Mouse (Mus musculus) intestine, embryonic 14.5 days (tissue): ENCODE data around the gene Ucn. TPM values are rescaled to one million over a fixed set of nuclear protein-coding genes. Genes with fewer than 3 reads are reported as not detected.
A peak's percentile ranks its signal among the peaks of the same experiment; 100 is the strongest.

Source experiments
- ATAC-seq: fragments of 200-750 bp; cut with Nextera tagmentation; replicated peaks from 2 replicates; pipeline ENCODE4 v1.8.0; 2017; ENCODE audit warnings: low read depth, moderate number of reproducible peaks, moderate TSS enrichment, moderate library complexity; ENCODE audit not compliant: low FRiP score, low TSS enrichment
- DNase-seq: peaks from one replicate; pipeline ENCODE4 v3.0.0-alpha.2; 2018; ENCODE audit warnings: low spot score
- H3K27ac ChIP-seq: fragments of 300-500 bp; sonication (generic); 2 replicates; pipeline ENCODE4 v1.5.1; 2014; ENCODE audit warnings: low read depth, mild to moderate bottlenecking, control low read depth
- H3K27me3 ChIP-seq: fragments of 300-500 bp; sonication (generic); replicated peaks from 2 replicates; pipeline ENCODE4 v1.6.1; 2014; ENCODE audit warnings: low read length, control low read depth; ENCODE audit not compliant: control insufficient read depth, insufficient read depth
- H3K36me3 ChIP-seq: fragments of 300-500 bp; sonication (generic); 2 replicates; pipeline ENCODE4 v1.6.1; 2014; ENCODE audit warnings: low read length, control low read depth; ENCODE audit not compliant: control insufficient read depth, insufficient read depth
- H3K4me1 ChIP-seq: fragments of 300-500 bp; sonication (generic); replicated peaks from 2 replicates; pipeline ENCODE4 v1.6.1; 2014; ENCODE audit warnings: low read length, control low read depth, mixed read lengths; ENCODE audit not compliant: control insufficient read depth, insufficient read depth
- H3K4me2 ChIP-seq: fragments of 300-500 bp; sonication (generic); 2 replicates; pipeline ENCODE4 v1.6.1; 2014; ENCODE audit warnings: low read length
- H3K4me3 ChIP-seq: fragments of 300-500 bp; sonication (generic); 2 replicates; pipeline ENCODE4 v1.5.1; 2014; ENCODE audit warnings: low read depth, low read length, control low read depth, mixed read lengths
- H3K9ac ChIP-seq: fragments of 300-500 bp; sonication (generic); 2 replicates; pipeline ENCODE4 v1.6.1; 2014; ENCODE audit warnings: mild to moderate bottlenecking, low read length
- H3K9me3 ChIP-seq: fragments of 300-500 bp; sonication (generic); 2 replicates; pipeline ENCODE4 v1.6.1; 2016; ENCODE audit warnings: low read length, control low read depth; ENCODE audit not compliant: control insufficient read depth
- WGBS: fragments of 180-500 bp; shearing (Covaris S2); extraction: QIAGEN DNeasy Blood & Tissue Kit; methylation state at CpG from one replicate; pipeline ENCODE4 v1.1.7; 2014; 5-methylcytosine and 5-hydroxymethylcytosine counted together
- polyA plus RNA-seq: library from polyadenylated mRNA; unstranded; fragments of >200 nt; fragmentation: Nextera tagmentation; extraction: Ambion mirVana; gene quantifications from 2 replicates; pipeline ENCODE4 v1.2.1, GENCODE M21; 2014

The Ucn gene
- polyA plus RNA-seq, 1 experiment from 2014 or later = not detected

GRCm38 (mm10) chr5:31123481-31123880, 15.1 kb downstream of the Ucn start:
- H3K27me3 ChIP-seq = no peaks in the 10 kb centered on the region
- no peak overlapping the region for H3K27ac ChIP-seq
- H3K4me3 ChIP-seq = no peak overlapping the region
- H3K36me3 ChIP-seq = no peaks in the 10 kb centered on the region
- ATAC-seq = no peak
- H3K9me3 ChIP-seq = no peaks in the 10 kb centered on the region
- H3K4me2 ChIP-seq = no peak overlapping the region
- 40% methylated on average over 2 of the region's 2 CpGs for WGBS
- no peak overlapping the region for H3K9ac ChIP-seq
- no peaks in the 10 kb centered on the region for H3K4me1 ChIP-seq
- DNase-seq = no peak

GRCm38 (mm10) chr5:31121111-31121510, 17.5 kb downstream of the Ucn start:
- 86% methylated on average over 8 of the region's 8 CpGs for WGBS

GRCm38 (mm10) chr5:31116912-31117311, 21.7 kb downstream of the Ucn start:
- H3K4me2 ChIP-seq = no peak overlapping the region
- no peaks in the 10 kb centered on the region for H3K9me3 ChIP-seq
- no peak overlapping the region for H3K9ac ChIP-seq
- no peak overlapping the region for H3K4me3 ChIP-seq
- H3K27me3 ChIP-seq = 0 out of 2 replicates have a peak, but pooled peaks cover 9% of the 10 kb centered on the region
- H3K27ac ChIP-seq = no peak overlapping the region
- 21% methylated on average over 10 of the region's 10 CpGs for WGBS
- no peaks in the 10 kb centered on the region for H3K36me3 ChIP-seq
- no peak for DNase-seq
- no peaks in the 10 kb centered on the region for H3K4me1 ChIP-seq
- ATAC-seq = no peak

More at GRCm38 (mm10) chr5:31121111-31121510, 17.5 kb downstream of the Ucn start:
- H3K9ac ChIP-seq = no peak overlapping the region
- no peaks in the 10 kb centered on the region for H3K9me3 ChIP-seq
- H3K4me2 ChIP-seq = no peak overlapping the region
- H3K4me1 ChIP-seq = no peaks in the 10 kb centered on the region
- H3K27me3 ChIP-seq = 0 out of 2 replicates have a peak, but pooled peaks cover 9% of the 10 kb centered on the region
- H3K27ac ChIP-seq = no peak overlapping the region
- no peaks in the 10 kb centered on the region for H3K36me3 ChIP-seq
- DNase-seq (no peak), ATAC-seq (no peak)
- H3K4me3 ChIP-seq = no peak overlapping the region

GRCm38 (mm10) chr5:31116354-31116753, 22.3 kb downstream of the Ucn start, which contains the start of gene Trim54:
Gene Trim54 (plus strand): TSS chr5:31116712.
- WGBS = 32% methylated on average over 3 of the region's 3 CpGs
- no peak within 1 kb of the TSS for H3K4me2 ChIP-seq
- H3K36me3 ChIP-seq = no peaks in the 10 kb centered on the region
- H3K9me3 ChIP-seq = no peaks in the 10 kb centered on the region
- no peak within 1 kb of the TSS for H3K27ac ChIP-seq
- ATAC-seq = no peak
- H3K27me3 ChIP-seq = 0 out of 2 replicates have a peak, but pooled peaks cover 9% of the 10 kb centered on the region
- H3K4me3 ChIP-seq = no peak within 1 kb of the TSS
- no peak for DNase-seq
- no peak within 1 kb of the TSS for H3K9ac ChIP-seq
- no peaks in the 10 kb centered on the region for H3K4me1 ChIP-seq

- no peaks in the 10 kb centered on the region for H3K4me1 ChIP-seq
- no peak overlapping the region for H3K4me3 ChIP-seq
- H3K27me3 ChIP-seq = 0 out of 2 replicates have a peak, but pooled peaks cover under 1% of the 10 kb centered on the region
- no peak overlapping the region for H3K4me2 ChIP-seq
- H3K9ac ChIP-seq = no peak overlapping the region
- no peak overlapping the region for H3K27ac ChIP-seq
- ATAC-seq (no peak), DNase-seq (no peak)
- no peaks in the 10 kb centered on the region for H3K9me3 ChIP-seq
- 32% methylated on average over 7 of the region's 7 CpGs for WGBS
- H3K36me3 ChIP-seq = no peaks in the 10 kb centered on the region
Measured at GRCm38 (mm10) chr5:31110781-31111180, 27.8 kb downstream of the Ucn start.

GRCm38 (mm10) chr5:31108000-31108490, 30.6 kb downstream of the Ucn start, which contains the start of gene Slc30a3:
Gene Slc30a3 (minus strand): TSS chr5:31108237.
- Histone ChIP-seq H3K27ac (no peak within 1 kb of the TSS), H3K9me3 (no peaks in the 10 kb centered on the region), H3K4me2 (no peak within 1 kb of the TSS), H3K36me3 (no peaks in the 10 kb centered on the region), H3K9ac (no peak within 1 kb of the TSS), H3K4me1 (no peaks in the 10 kb centered on the region), H3K4me3 (no peak within 1 kb of the TSS), H3K27me3 (0 out of 2 replicates have a peak, but pooled peaks cover 5% of the 10 kb centered on the region)
- 93% methylated on average over 18 of the region's 18 CpGs for WGBS
- no peak for DNase-seq
- no peak for ATAC-seq

- Histone ChIP-seq H3K36me3 (no peaks in the 10 kb centered on the region), H3K4me1 (no peaks in the 10 kb centered on the region), H3K9ac (no peak within 1 kb of the TSS), H3K9me3 (no peaks in the 10 kb centered on the region), H3K4me2 (no peak within 1 kb of the TSS), H3K27me3 (0 out of 2 replicates have a peak, but pooled peaks cover 5% of the 10 kb centered on the region), H3K4me3 (no peak within 1 kb of the TSS), H3K27ac (no peak within 1 kb of the TSS)
- no peak for DNase-seq
- WGBS = 85% methylated on average over 9 of the region's 9 CpGs
- no peak for ATAC-seq
Measured at GRCm38 (mm10) chr5:31105814-31106335, 32.8 kb downstream of the Ucn start, which contains the start of gene Dnajc5g. Gene Dnajc5g (plus strand): TSS chr5:31106285.

GRCm38 (mm10) chr5:31095711-31096480, 42.7 kb downstream of the Ucn start:
- ATAC-seq (no peak), DNase-seq (no peak)
- H3K9ac ChIP-seq = no peak overlapping the region
- H3K4me1 ChIP-seq = peaks cover 16% of the 10 kb centered on the region; the same call in 1 of the 2 replicates
- peak overlapping the region; percentile 27; the same call in 1 of the 2 replicates for H3K4me3 ChIP-seq
- no peaks in the 10 kb centered on the region for H3K36me3 ChIP-seq
- peak overlapping the region; percentile 44 for H3K4me2 ChIP-seq
- H3K27me3 ChIP-seq = peaks cover 85% of the 10 kb centered on the region
- 31% methylated on average over 11 of the region's 11 CpGs for WGBS
- no peaks in the 10 kb centered on the region for H3K9me3 ChIP-seq
- H3K27ac ChIP-seq = no peak overlapping the region
